Mouse (Mus musculus): ENCODE measurements at regions not wholly inside any gene's neighbourhood (a gene's known extent, or its start where the extent isn't known, plus 50 kb on each side); places are given as distances from the start of the nearest gene placed in this dataset.
A peak's percentile ranks its signal among the peaks of the same experiment; 100 is the strongest.

DNA sequence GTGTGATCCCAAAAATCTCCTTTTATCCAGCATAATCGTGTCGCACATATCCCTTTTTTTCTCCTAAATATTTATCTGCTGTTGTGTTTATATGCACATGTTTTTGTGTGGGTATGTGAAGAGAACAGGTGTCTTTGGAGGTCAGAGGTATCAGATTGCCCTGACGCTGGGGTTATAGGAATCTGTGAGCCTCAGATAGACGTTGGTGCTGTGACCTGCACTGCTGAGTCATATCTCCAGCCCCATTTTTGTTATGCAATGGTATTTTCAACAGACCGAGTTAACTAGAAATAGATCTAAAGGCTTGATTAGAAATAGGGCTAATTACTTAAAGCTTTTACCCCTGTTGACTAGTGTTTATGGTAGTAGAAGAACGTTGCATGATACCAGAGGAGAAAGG lies 75.5 kb upstream of the Nabp1 start:
- Histone ChIP-seq H3K4me3 (ENCODE audit: inconsistent target) (no peak overlapping the region), H3K27ac (no peak overlapping the region), H3K36me3 (ENCODE audit: inconsistent target) (no peaks in the 10 kb centered on the region), H3K79me2 (ENCODE audit: inconsistent target) (no peaks in the 10 kb centered on the region)
- 34% methylated on average over 6 of the region's 6 CpGs for WGBS (ENCODE audit: missing documents)

GRCm38 (mm10) chr1:51551624-51552023 lies 73.4 kb upstream of the Nabp1 start:
- Histone ChIP-seq H3K79me2 (ENCODE audit: inconsistent target) (no peaks in the 10 kb centered on the region), H3K27ac (no peak overlapping the region), H3K4me3 (ENCODE audit: inconsistent target) (no peak overlapping the region), H3K36me3 (ENCODE audit: inconsistent target) (no peaks in the 10 kb centered on the region)
- 90% methylated on average over 5 of the region's 5 CpGs for WGBS (ENCODE audit: missing documents)

DNA sequence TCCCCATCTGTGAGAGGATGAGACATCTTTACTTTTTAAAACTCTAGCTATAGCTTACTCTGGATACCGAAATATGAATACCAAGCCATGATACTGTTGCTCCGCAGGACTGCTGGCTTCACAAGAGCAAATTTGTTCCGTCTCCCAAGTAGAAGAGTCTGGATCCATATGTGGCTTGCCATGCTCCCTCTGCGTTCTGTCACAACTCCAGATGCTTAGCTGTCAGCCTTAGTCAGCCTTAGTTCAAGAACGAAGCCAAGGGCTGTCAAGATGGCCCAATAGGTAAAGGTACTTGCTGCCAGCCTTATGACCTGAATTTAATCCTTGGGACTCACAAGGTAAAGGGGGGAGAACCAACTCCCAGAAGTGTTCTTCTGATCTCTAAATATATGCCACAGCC lies 64.6 kb upstream of the Nabp1 start:
- no peaks in the 10 kb centered on the region for H3K79me2 ChIP-seq (ENCODE audit: inconsistent target)
- 99% methylated on average over 5 of the region's 5 CpGs for WGBS (ENCODE audit: missing documents)

DNA sequence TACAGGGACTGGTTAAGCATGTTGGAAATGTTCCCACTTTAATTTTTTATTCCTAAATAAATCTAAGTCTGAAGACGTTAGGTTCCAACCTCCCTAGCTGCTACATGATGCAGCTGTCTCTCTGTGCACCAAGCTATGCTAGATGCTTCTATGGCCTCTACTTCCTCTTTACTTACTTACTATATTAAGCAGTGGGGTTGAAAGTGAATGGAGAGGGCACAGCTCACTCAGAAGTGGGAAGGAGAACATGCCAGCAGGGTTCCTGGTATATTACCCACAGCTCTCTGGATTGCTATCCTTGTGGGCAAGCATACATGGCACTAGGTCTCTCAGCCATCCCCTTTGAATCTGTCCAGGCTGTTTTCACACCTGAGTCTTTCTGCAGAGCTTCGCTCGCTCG lies 61.4 kb upstream of the Nabp1 start:
- 43% methylated on average over 4 of the region's 4 CpGs for WGBS (ENCODE audit: missing documents)

More for the DNA sequence above, 64.6 kb upstream of the Nabp1 start:
- no peak overlapping the region for H3K4me3 ChIP-seq (ENCODE audit: inconsistent target)
- H3K27ac ChIP-seq = no peak overlapping the region
- H3K36me3 ChIP-seq (ENCODE audit: inconsistent target) = no peaks in the 10 kb centered on the region

GRCm38 (mm10) chr1:51538836-51539235 lies 60.6 kb upstream of the Nabp1 start:
- no peaks in the 10 kb centered on the region for H3K79me2 ChIP-seq (ENCODE audit: inconsistent target)
- 89% methylated on average over 2 of the region's 2 CpGs for WGBS (ENCODE audit: missing documents)
- H3K4me3 ChIP-seq (ENCODE audit: inconsistent target) = no peak overlapping the region
- H3K36me3 ChIP-seq (ENCODE audit: inconsistent target) = no peaks in the 10 kb centered on the region
- no peak overlapping the region for H3K27ac ChIP-seq

More for the DNA sequence above, 61.4 kb upstream of the Nabp1 start:
- Histone ChIP-seq H3K27ac (0 out of 2 replicates have a peak overlapping the region, but pooled peaks have one; percentile 7), H3K4me3 (ENCODE audit: inconsistent target) (no peak overlapping the region), H3K36me3 (ENCODE audit: inconsistent target) (no peaks in the 10 kb centered on the region), H3K79me2 (ENCODE audit: inconsistent target) (no peaks in the 10 kb centered on the region)

DNA sequence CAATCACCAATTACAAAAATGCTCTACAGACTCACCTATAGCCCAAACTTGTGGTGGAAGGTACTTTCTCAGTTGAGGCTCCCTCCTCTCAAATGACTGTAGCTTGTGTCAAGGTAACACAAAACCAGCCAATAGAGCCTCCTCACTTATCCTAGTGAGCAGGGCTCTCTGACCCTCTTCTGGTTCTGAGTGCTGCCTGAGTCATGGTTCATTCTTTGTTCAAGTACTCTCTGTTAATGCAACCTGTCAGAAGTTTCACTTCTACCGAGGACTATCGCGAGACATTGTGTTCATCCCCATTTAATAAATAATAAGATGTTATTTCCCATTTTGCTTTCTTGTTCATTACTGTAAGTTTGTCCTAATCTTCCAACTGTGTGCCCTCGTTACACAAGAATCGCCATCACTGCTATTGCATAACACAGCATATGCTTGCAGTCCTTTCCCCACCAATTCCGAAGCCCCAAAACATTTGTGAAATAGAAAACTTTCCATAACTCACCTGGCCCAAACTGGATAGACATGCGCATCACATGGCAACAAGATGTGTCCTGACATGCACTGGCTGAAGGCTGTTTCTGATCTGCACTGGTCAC lies 59.6 kb upstream of the Nabp1 start:
- 54% methylated on average over 7 of the region's 7 CpGs for WGBS (ENCODE audit: missing documents)
- H3K79me2 ChIP-seq (ENCODE audit: inconsistent target) = no peaks in the 10 kb centered on the region
- no peak overlapping the region for H3K27ac ChIP-seq

GRCm38 (mm10) chr1:51536076-51536475 lies 57.9 kb upstream of the Nabp1 start:
- H3K36me3 ChIP-seq (ENCODE audit: inconsistent target) = no peaks in the 10 kb centered on the region
- no peak overlapping the region for H3K4me3 ChIP-seq (ENCODE audit: inconsistent target)
- H3K27ac ChIP-seq = no peak overlapping the region
- 82% methylated on average over 1 of the region's 1 CpGs for WGBS (ENCODE audit: missing documents)
- no peaks in the 10 kb centered on the region for H3K79me2 ChIP-seq (ENCODE audit: inconsistent target)

More for the DNA sequence above, 59.6 kb upstream of the Nabp1 start:
- Histone ChIP-seq H3K4me3 (ENCODE audit: inconsistent target) (no peak overlapping the region), H3K36me3 (ENCODE audit: inconsistent target) (no peaks in the 10 kb centered on the region)

- Histone ChIP-seq H3K27ac (no peak overlapping the region), H3K4me3 (ENCODE audit: inconsistent target) (no peak overlapping the region), H3K79me2 (ENCODE audit: inconsistent target) (no peaks in the 10 kb centered on the region), H3K36me3 (ENCODE audit: inconsistent target) (no peaks in the 10 kb centered on the region)
- WGBS (ENCODE audit: missing documents) = 100% methylated on average over 1 of the region's 2 CpGs
Observed at GRCm38 (mm10) chr1:51535414-51535813, 57.2 kb upstream of the Nabp1 start.

- Histone ChIP-seq H3K79me2 (ENCODE audit: inconsistent target) (no peaks in the 10 kb centered on the region), H3K4me3 (ENCODE audit: inconsistent target) (no peak overlapping the region), H3K36me3 (ENCODE audit: inconsistent target) (no peaks in the 10 kb centered on the region), H3K27ac (no peak overlapping the region)
- 100% methylated on average over 1 of the region's 1 CpGs for WGBS (ENCODE audit: missing documents)
Observed at GRCm38 (mm10) chr1:51531360-51531759, 53.1 kb upstream of the Nabp1 start.

DNA sequence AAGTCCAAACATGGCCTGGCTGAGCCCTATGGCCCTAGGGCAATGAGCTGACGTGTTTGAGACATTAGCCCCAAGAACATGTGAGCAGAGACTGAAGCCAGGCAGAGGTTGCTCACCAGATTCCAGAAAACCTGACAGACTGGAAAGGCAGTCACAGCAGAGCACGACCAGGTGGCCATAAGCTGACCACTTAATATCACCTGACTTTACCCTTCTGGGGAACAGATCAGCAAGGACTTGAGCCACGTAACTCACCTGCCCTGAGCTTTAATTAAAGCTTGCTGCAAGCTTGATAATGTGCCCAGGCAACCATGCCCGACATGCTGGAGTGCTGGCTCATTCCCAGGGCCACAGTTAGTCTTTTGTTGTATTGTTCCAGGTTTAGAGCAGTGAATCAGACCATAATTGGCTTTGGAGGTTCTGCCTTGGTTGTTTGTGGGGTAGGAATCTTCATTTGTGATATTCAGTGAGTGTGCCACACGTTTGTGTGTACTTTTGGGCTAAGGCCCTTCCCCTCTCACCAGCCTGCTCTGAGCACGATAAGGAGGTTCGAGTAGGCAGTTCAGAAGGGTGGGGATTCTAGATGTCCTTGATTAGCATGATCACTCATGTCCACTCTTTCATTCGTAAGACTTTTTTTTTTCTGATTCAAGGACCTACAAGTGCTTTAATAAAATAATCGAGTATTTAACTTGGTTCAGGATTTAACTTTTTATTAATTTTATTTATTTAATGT lies 52.1 kb upstream of the Nabp1 start:
- WGBS (ENCODE audit: missing documents) = 84% methylated on average over 9 of the region's 9 CpGs
- H3K36me3 ChIP-seq (ENCODE audit: inconsistent target) = no peaks in the 10 kb centered on the region
- peak overlapping the region; percentile 86 for H3K27ac ChIP-seq
- H3K79me2 ChIP-seq (ENCODE audit: inconsistent target) = no peaks in the 10 kb centered on the region
- H3K4me3 ChIP-seq (ENCODE audit: inconsistent target) = no peak overlapping the region

GRCm38 (mm10) chr1:51529653-51530052 lies 51.4 kb upstream of the Nabp1 start:
- Histone ChIP-seq H3K4me3 (ENCODE audit: inconsistent target) (no peak overlapping the region), H3K36me3 (ENCODE audit: inconsistent target) (no peaks in the 10 kb centered on the region), H3K79me2 (ENCODE audit: inconsistent target) (no peaks in the 10 kb centered on the region), H3K27ac (peak overlapping the region; percentile 86)
- 9% methylated on average over 5 of the region's 5 CpGs for WGBS (ENCODE audit: missing documents)

DNA sequence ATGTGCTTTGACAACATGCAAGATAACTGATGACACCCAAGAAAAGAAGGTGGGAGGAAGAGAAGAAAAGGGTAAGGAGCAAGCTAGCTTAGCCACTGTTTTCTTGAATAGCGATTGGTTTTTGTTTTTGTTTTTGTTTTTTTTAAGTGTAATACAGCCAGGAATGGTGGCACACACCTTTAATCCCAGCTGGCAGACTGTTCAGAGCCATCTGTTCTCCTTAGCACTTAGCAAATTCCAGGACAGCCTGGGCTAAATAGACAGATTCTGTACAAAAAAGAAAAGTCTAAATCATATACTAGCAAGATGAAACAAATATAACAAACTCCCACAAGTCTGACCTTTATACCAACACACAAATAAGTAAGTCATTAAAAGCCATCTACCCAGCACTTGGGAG lies 50.4 kb upstream of the Nabp1 start:
- no peak overlapping the region for H3K27ac ChIP-seq
- 100% methylated on average over 1 of the region's 1 CpGs for WGBS (ENCODE audit: missing documents)
- H3K36me3 ChIP-seq (ENCODE audit: inconsistent target) = no peaks in the 10 kb centered on the region
- H3K4me3 ChIP-seq (ENCODE audit: inconsistent target) = no peak overlapping the region
- no peaks in the 10 kb centered on the region for H3K79me2 ChIP-seq (ENCODE audit: inconsistent target)
